Mouse (Mus musculus): Measurements from ENCODE around the gene Gm27029. TPM values are rescaled to one million over a fixed set of nuclear protein-coding genes. Genes with fewer than 3 reads are reported as not detected.
"Not testable (repeated sequence)": the region's sequence is repeated elsewhere in the genome, so short reads cannot be mapped to it uniquely, and the experiment has no call there.

Gene Gm27029
- polyA plus RNA-seq, 1 experiment from 2014 or later: 14.0 TPM

DNA sequence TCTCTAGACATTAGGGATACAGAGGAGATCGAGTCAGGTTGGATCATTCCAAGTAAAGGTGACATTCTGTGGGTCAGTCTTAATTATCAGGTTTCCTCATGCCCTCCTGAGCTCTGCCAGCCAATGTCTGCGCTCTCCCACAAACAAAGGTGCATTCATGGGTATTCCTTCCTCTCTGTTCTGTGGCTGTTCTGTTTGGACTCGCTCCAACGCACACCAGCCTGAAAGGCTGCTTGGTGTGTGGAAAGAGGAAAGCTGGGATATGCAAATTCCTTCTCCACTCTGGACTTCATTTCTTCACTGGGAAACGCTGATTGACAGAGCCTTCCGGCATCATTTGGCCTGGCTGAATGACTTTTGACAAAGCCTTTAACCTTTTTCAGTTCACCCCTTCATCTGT is 30.1 kb upstream of the Gm27029 start:
- no peak overlapping the region for H3K4me3 ChIP-seq
- no peak overlapping the region for H3K27ac ChIP-seq (ENCODE audit: poor library complexity, severe bottlenecking)
- H3K27me3 ChIP-seq (replicated peaks): no peaks in the 10 kb centered on the region
- no peak for ATAC-seq (ENCODE audit: insufficient number of reproducible peaks, low FRiP score)
- H3K4me2 ChIP-seq: no peak overlapping the region
- 64% methylated on average over 6 of the region's 6 CpGs for WGBS
- H3K36me3 ChIP-seq: peaks cover 36% of the 10 kb centered on the region
- peaks cover 13% of the 10 kb centered on the region for H3K4me1 ChIP-seq (replicated peaks)
- no peaks in the 10 kb centered on the region for H3K9me3 ChIP-seq (replicated peaks)
- H3K9ac ChIP-seq: no peak overlapping the region

GRCm38 (mm10) chr11:101452093-101452774 is 27.6 kb upstream of the Gm27029 start:
- no peaks in the 10 kb centered on the region for H3K9me3 ChIP-seq (replicated peaks)
- H3K36me3 ChIP-seq: peaks cover 12% of the 10 kb centered on the region
- H3K4me3 ChIP-seq: no peak overlapping the region
- H3K4me1 ChIP-seq (replicated peaks): peaks cover 26% of the 10 kb centered on the region
- no peak overlapping the region for H3K9ac ChIP-seq
- no peak for ATAC-seq (ENCODE audit: insufficient number of reproducible peaks, low FRiP score)
- H3K27me3 ChIP-seq (replicated peaks): no peaks in the 10 kb centered on the region
- H3K4me2 ChIP-seq: no peak overlapping the region
- 56% methylated on average over 10 of the region's 10 CpGs for WGBS
- no peak overlapping the region for H3K27ac ChIP-seq (ENCODE audit: poor library complexity, severe bottlenecking)

DNA sequence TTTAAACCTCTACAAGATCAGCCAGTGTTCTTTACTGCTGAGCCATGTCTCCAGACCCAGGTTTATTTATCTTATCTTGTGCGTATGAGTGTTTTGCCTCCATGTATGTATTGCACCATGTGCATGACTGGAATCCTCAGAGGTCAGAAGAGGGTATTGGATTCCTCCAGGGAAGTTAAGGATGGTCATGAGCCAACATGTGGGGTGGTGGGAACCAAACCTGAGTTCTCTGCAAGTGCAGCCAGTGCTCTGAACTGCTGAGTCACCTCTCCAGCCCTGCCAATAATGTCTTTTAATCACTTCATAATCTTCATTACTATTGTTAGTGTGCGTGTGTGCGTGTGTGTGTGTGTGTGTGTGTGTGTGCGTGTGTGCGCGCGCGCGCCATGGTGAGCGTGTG is 26.9 kb upstream of the Gm27029 start:
- 93% methylated on average over 10 of the region's 10 CpGs for WGBS
- no peak for ATAC-seq (ENCODE audit: insufficient number of reproducible peaks, low FRiP score)
- no peak overlapping the region for H3K4me2 ChIP-seq
- H3K36me3 ChIP-seq: peaks cover 5% of the 10 kb centered on the region; the same call in 1 of the 2 replicates
- no peak overlapping the region for H3K4me3 ChIP-seq
- H3K4me1 ChIP-seq (replicated peaks): peaks cover 26% of the 10 kb centered on the region
- no peaks in the 10 kb centered on the region for H3K9me3 ChIP-seq (replicated peaks)
- no peak overlapping the region for H3K27ac ChIP-seq (ENCODE audit: poor library complexity, severe bottlenecking)
- H3K9ac ChIP-seq: no peak overlapping the region
- no peaks in the 10 kb centered on the region for H3K27me3 ChIP-seq (replicated peaks)

- H3K9ac ChIP-seq: no peak overlapping the region
- H3K36me3 ChIP-seq: peaks cover 9% of the 10 kb centered on the region
- no peak overlapping the region for H3K4me2 ChIP-seq
- H3K4me1 ChIP-seq (replicated peaks): peaks cover 26% of the 10 kb centered on the region
- H3K27ac ChIP-seq (ENCODE audit: poor library complexity, severe bottlenecking): no peak overlapping the region
- no peak for ATAC-seq (ENCODE audit: insufficient number of reproducible peaks, low FRiP score)
- H3K4me3 ChIP-seq: no peak overlapping the region
- H3K27me3 ChIP-seq (replicated peaks): no peaks in the 10 kb centered on the region
- WGBS: 75% methylated on average over 3 of the region's 3 CpGs
- H3K9me3 ChIP-seq (replicated peaks): no peaks in the 10 kb centered on the region
These were observed 25.8 kb upstream of the Gm27029 start for GRCm38 (mm10) chr11:101450394-101450793.

GRCm38 (mm10) chr11:101449596-101449995 is 25.0 kb upstream of the Gm27029 start:
- ATAC-seq (ENCODE audit: insufficient number of reproducible peaks, low FRiP score); H3K27ac ChIP-seq (ENCODE audit: poor library complexity, severe bottlenecking); H3K27me3 ChIP-seq (replicated peaks); H3K9me3 ChIP-seq (replicated peaks); H3K4me2 ChIP-seq; H3K9ac ChIP-seq; H3K4me3 ChIP-seq: not testable (repeated sequence)
- peaks cover 30% of the 10 kb centered on the region for H3K4me1 ChIP-seq (replicated peaks)
- WGBS: 82% methylated on average over 4 of the region's 4 CpGs
- peaks cover 15% of the 10 kb centered on the region for H3K36me3 ChIP-seq

- peaks cover 34% of the 10 kb centered on the region for H3K4me1 ChIP-seq (replicated peaks)
- H3K9me3 ChIP-seq (replicated peaks): no peaks in the 10 kb centered on the region
- no peak overlapping the region for H3K27ac ChIP-seq (ENCODE audit: poor library complexity, severe bottlenecking)
- peak overlapping the region; percentile 63 for H3K4me2 ChIP-seq
- peak overlapping the region; percentile 57; the same call in 1 of the 2 replicates for H3K9ac ChIP-seq
- no peaks in the 10 kb centered on the region for H3K27me3 ChIP-seq (replicated peaks)
- no peak for ATAC-seq (ENCODE audit: insufficient number of reproducible peaks, low FRiP score)
- H3K4me3 ChIP-seq: peak overlapping the region; percentile 54
- WGBS: 72% methylated on average over 4 of the region's 4 CpGs
- H3K36me3 ChIP-seq: peaks cover 22% of the 10 kb centered on the region
These were observed 24.3 kb upstream of the Gm27029 start for GRCm38 (mm10) chr11:101448899-101449298.

- H3K27me3 ChIP-seq (replicated peaks): no peaks in the 10 kb centered on the region
- peaks cover 40% of the 10 kb centered on the region for H3K4me1 ChIP-seq (replicated peaks)
- H3K4me2 ChIP-seq: peak within 1 kb of the TSS; percentile 63
- peak within 1 kb of the TSS; percentile 61 for H3K27ac ChIP-seq (ENCODE audit: poor library complexity, severe bottlenecking)
- H3K9ac ChIP-seq: peak within 1 kb of the TSS; percentile 57
- peak within 1 kb of the TSS; percentile 54 for H3K4me3 ChIP-seq
- ATAC-seq (ENCODE audit: insufficient number of reproducible peaks, low FRiP score): peak; percentile 79
- peaks cover 28% of the 10 kb centered on the region for H3K36me3 ChIP-seq
- WGBS: 15% methylated on average over 10 of the region's 10 CpGs
- no peaks in the 10 kb centered on the region for H3K9me3 ChIP-seq (replicated peaks)
These were observed 23.7 kb upstream of the Gm27029 start, which contains the start of gene Ifi35 for GRCm38 (mm10) chr11:101448274-101448746. Ifi35 (plus strand) TSS chr11:101448407.

- Histone ChIP-seq H3K4me1 (replicated peaks) (peaks cover 45% of the 10 kb centered on the region), H3K27ac (ENCODE audit: poor library complexity, severe bottlenecking) (peak overlapping the region; percentile 61), H3K4me3 (no peak overlapping the region), H3K27me3 (replicated peaks) (no peaks in the 10 kb centered on the region), H3K9me3 (replicated peaks) (no peaks in the 10 kb centered on the region), H3K4me2 (peak overlapping the region; percentile 63), H3K9ac (peak overlapping the region; percentile 57; the same call in 1 of the 2 replicates), H3K36me3 (peaks cover 31% of the 10 kb centered on the region)
- no peak for ATAC-seq (ENCODE audit: insufficient number of reproducible peaks, low FRiP score)
- 81% methylated on average over 5 of the region's 5 CpGs for WGBS
These were observed 23.2 kb upstream of the Gm27029 start for GRCm38 (mm10) chr11:101447786-101448185.

DNA sequence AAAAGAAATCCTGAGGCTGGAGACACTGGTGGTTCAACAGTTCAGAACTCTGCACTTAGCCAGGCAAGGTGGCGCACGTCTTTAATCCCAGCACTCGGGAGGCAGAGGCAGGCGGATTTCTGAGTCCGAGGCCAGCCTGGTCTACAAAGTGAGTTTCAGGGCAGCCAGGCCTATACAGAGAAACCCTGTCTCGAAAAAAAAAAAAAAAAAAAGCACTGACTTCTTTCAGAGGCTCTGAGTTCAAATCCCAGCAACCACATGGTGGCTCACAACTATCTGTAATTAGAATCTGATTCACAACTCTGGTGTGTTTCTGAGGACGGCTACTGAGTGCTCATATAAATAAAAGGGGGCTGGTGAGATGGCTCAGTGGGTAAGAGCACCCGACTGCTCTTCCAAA is 22.3 kb upstream of the Gm27029 start:
- H3K27me3 ChIP-seq (replicated peaks); H3K4me3 ChIP-seq; H3K9ac ChIP-seq; ATAC-seq (ENCODE audit: insufficient number of reproducible peaks, low FRiP score); H3K9me3 ChIP-seq (replicated peaks); H3K4me2 ChIP-seq; H3K27ac ChIP-seq (ENCODE audit: poor library complexity, severe bottlenecking): not testable (repeated sequence)
- WGBS: 87% methylated on average over 8 of the region's 8 CpGs
- peaks cover 31% of the 10 kb centered on the region for H3K36me3 ChIP-seq
- H3K4me1 ChIP-seq (replicated peaks): peaks cover 41% of the 10 kb centered on the region

DNA sequence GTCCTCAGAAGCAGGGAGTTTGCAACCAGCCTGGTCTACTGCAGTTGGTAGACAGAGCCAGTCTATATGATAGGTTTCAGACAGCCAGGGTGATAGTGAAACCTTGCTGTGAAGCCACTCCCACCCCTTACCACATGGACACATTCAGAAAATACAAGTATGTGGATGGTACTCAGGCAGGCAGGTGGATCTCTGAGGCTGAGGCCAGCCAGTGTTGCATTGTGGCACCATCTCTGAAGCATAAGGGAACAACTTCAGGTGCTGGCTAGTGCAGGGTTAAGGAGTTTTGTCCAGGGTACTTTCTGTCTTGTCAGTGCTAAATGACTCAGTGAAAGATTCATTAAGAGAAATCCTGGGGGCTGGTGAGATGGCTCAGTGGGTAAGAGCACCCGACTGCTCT is 21.7 kb upstream of the Gm27029 start:
- H3K27me3 ChIP-seq (replicated peaks): no peaks in the 10 kb centered on the region
- no peak overlapping the region for H3K27ac ChIP-seq (ENCODE audit: poor library complexity, severe bottlenecking)
- peaks cover 37% of the 10 kb centered on the region for H3K4me1 ChIP-seq (replicated peaks)
- H3K36me3 ChIP-seq: peaks cover 31% of the 10 kb centered on the region
- H3K4me3 ChIP-seq: no peak overlapping the region
- WGBS: 78% methylated on average over 1 of the region's 1 CpGs
- no peak for ATAC-seq (ENCODE audit: insufficient number of reproducible peaks, low FRiP score)
- H3K9ac ChIP-seq: no peak overlapping the region
- no peaks in the 10 kb centered on the region for H3K9me3 ChIP-seq (replicated peaks)
- H3K4me2 ChIP-seq: no peak overlapping the region

DNA sequence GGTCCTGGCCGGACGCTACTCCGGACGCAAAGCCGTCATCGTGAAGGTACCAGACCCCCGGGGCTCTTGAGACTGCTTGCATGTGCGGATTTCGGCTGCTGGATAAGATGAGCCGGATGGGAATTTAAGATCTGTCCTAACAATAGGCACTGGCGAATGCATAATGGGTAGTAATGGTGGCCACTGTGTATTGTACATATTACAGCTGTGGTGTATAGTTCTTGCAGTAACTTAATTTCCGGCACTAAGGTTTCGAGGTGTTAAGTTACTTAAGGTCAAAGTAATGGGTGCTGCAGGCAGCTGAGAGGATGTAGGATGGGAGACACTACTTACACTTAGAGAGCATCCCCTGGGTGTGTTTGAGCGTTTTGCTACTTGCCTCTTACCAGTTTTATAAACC is 18.2 kb upstream of the Gm27029 start:
- ATAC-seq (ENCODE audit: insufficient number of reproducible peaks, low FRiP score): no peak
- H3K36me3 ChIP-seq: peaks cover 31% of the 10 kb centered on the region
- peak overlapping the region; percentile 94 for H3K27ac ChIP-seq (ENCODE audit: poor library complexity, severe bottlenecking)
- under 1% methylated on average over 14 of the region's 14 CpGs for WGBS
- peak overlapping the region; percentile 98 for H3K4me2 ChIP-seq
- H3K27me3 ChIP-seq (replicated peaks): no peaks in the 10 kb centered on the region
- H3K9me3 ChIP-seq (replicated peaks): no peaks in the 10 kb centered on the region
- peak overlapping the region; percentile 97 for H3K9ac ChIP-seq
- peak overlapping the region; percentile 90 for H3K4me3 ChIP-seq
- peaks cover 22% of the 10 kb centered on the region for H3K4me1 ChIP-seq (replicated peaks)
